Mouse (Mus musculus) MEL (cell line): ENCODE data around the gene Sgcd.

Experiments
- CHD2 ChIP-seq: IDR thresholded peaks from 2 replicates; pipeline ENCODE4 v1.6.1; 2011; ENCODE audit warnings: low read length, improper control_type of control experiment
- CTCF ChIP-seq, 3 experiments: IDR thresholded peaks in 2 of 3; conservative IDR thresholded peaks in 1 of 3; 2 replicates each; pipeline ENCODE4 v1.5.1; 2011 to 2012; ENCODE audit warnings: low read length in 3 of 3, low read depth in 2 of 3, mild to moderate bottlenecking in 2 of 3, improper control_type of control experiment in 1 of 3, inconsistent platforms in 1 of 3, mixed read lengths in 1 of 3, moderate library complexity in 1 of 3; ENCODE audit not compliant: control insufficient read depth in 1 of 3, insufficient read depth in 1 of 3, poor library complexity in 1 of 3, severe bottlenecking in 1 of 3
- EP300 ChIP-seq, 2 experiments: IDR thresholded peaks; 2 replicates each; pipeline ENCODE4 v1.6.1; 2011; ENCODE audit warnings: improper control_type of control experiment in 2 of 2, low read length in 2 of 2, low read depth in 1 of 2, mild to moderate bottlenecking in 1 of 2
- GATA1 ChIP-seq: IDR thresholded peaks from 2 replicates; pipeline ENCODE4 v1.6.1; 2011; ENCODE audit warnings: low read depth, low read length, improper control_type of control experiment
- MAFK ChIP-seq: IDR thresholded peaks from 2 replicates; pipeline ENCODE4 v1.6.1; 2011; ENCODE audit warnings: low read depth, mild to moderate bottlenecking, low read length, improper control_type of control experiment, borderline replicate concordance
- MAX ChIP-seq: IDR thresholded peaks from 2 replicates; pipeline ENCODE4 v1.6.1; 2011; ENCODE audit warnings: low read length, improper control_type of control experiment
- MEF2A ChIP-seq: IDR thresholded peaks from 2 replicates; pipeline ENCODE4 v1.6.1; 2014; ENCODE audit warnings: low read depth, mild to moderate bottlenecking, inconsistent platforms, low read length, improper control_type of control experiment; ENCODE audit not compliant: poor library complexity, insufficient replicate concordance, severe bottlenecking; ENCODE audit errors: extremely low read depth
- MYC ChIP-seq: IDR thresholded peaks from 2 replicates; pipeline ENCODE4 v1.6.1; 2011; ENCODE audit warnings: low read depth, mild to moderate bottlenecking, low read length, improper control_type of control experiment, moderate library complexity
- NELFE ChIP-seq: IDR thresholded peaks from 2 replicates; pipeline ENCODE4 v1.6.1; 2011; ENCODE audit warnings: low read depth, low read length, improper control_type of control experiment
- NRF1 ChIP-seq: IDR thresholded peaks from 2 replicates; pipeline ENCODE4 v1.6.1; 2014; ENCODE audit warnings: low read depth, mild to moderate bottlenecking, inconsistent platforms, low read length, improper control_type of control experiment, moderate library complexity; ENCODE audit not compliant: poor library complexity, insufficient read depth, severe bottlenecking
- POLR2A ChIP-seq, 2 experiments: IDR thresholded peaks; 2 replicates each; pipeline ENCODE4 v1.6.1; 2011 to 2012; ENCODE audit warnings: low read length in 2 of 2, mild to moderate bottlenecking in 2 of 2, control low read depth in 1 of 2, improper control_type of control experiment in 1 of 2, low read depth in 1 of 2, moderate library complexity in 1 of 2; ENCODE audit not compliant: control insufficient read depth in 1 of 2, insufficient read depth in 1 of 2, poor library complexity in 1 of 2
- POLR2AphosphoS2 ChIP-seq: IDR thresholded peaks from 2 replicates; pipeline ENCODE4 v1.6.1; 2011; ENCODE audit warnings: low read length, improper control_type of control experiment

GRCm38 (mm10) chr11:47988333-47988696 is 454 bp downstream of the Sgcd start:
- TF ChIP-seq CHD2 (no peak), NELFE (no peak), POLR2AphosphoS2 (no peak), MEF2A (no peak), CTCF (IDR thresholded peaks at IDR 0.05 in 2 of 3, conservative IDR thresholded peaks at IDR 0.05 in 1 of 3; ENCODE audit: control insufficient read depth in 1 of 3, insufficient read depth in 1 of 3, low read depth in 2 of 3, low read length in 3 of 3, poor library complexity in 1 of 3, severe bottlenecking in 1 of 3) (no peak), GATA1 (no peak), POLR2A (IDR thresholded peaks at IDR 0.05; ENCODE audit: control insufficient read depth in 1 of 2, insufficient read depth in 1 of 2, low read depth in 1 of 2, low read length in 2 of 2, poor library complexity in 1 of 2) (no peak), MAX (no peak), NRF1 (no peak), MYC (no peak), MAFK (no peak), EP300 (IDR thresholded peaks at IDR 0.05; ENCODE audit: low read depth in 1 of 2, low read length in 2 of 2) (no peak)
